Mouse (Mus musculus) bone marrow macrophage, adult 2 months (primary cell): Measurements from ENCODE around the gene Sec14l5.
A peak's percentile ranks its signal among the peaks of the same experiment; 100 is the strongest.

Experiments used
- CTCF ChIP-seq: IDR thresholded peaks from 2 replicates; pipeline ENCODE4 v1.5.1; 2012; ENCODE audit warnings: low read depth, mild to moderate bottlenecking, low read length, moderate library complexity
- POLR2A ChIP-seq: IDR thresholded peaks from 2 replicates; pipeline ENCODE4 v1.6.1; 2012; ENCODE audit warnings: mild to moderate bottlenecking, low read depth, low read length, borderline replicate concordance

DNA sequence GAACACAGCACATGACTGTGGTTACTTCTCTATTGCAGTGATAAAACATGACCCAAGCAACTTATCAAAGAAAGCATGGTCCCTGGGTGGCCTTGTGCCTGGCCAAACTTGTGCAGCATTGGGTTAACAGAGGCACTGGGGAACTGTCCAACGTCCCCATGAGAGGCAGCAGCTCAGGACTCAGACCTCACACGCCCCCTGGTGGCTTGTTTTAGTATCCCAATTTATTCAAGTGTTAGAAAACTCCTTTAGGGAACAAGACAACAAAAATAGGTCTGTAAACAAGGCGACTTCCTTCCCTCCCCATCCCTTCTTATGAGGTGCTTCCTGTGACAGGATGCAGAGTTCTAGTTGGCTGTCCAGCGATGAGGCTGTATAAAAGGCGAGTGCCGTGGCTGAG, 48.2 kb downstream of the Sec14l5 start:
- TF ChIP-seq POLR2A = no peak
- peak; percentile 80; the same call in 1 of the 2 replicates for TF ChIP-seq CTCF
